Mouse (Mus musculus) frontal cortex, postnatal 14 days (tissue): Measurements from ENCODE around the gene Snx29.

ENCODE experiments used
- DNase-seq, 2 experiments: peaks; one replicate each; pipeline ENCODE4 v3.0.0; 2022; ENCODE audit warnings: low spot score in 2 of 2

Gene Snx29

GRCm38 (mm10) chr16:11778191-11778590 is 455.5 kb downstream of the Snx29 start:
- DNase-seq = no peak

DNA sequence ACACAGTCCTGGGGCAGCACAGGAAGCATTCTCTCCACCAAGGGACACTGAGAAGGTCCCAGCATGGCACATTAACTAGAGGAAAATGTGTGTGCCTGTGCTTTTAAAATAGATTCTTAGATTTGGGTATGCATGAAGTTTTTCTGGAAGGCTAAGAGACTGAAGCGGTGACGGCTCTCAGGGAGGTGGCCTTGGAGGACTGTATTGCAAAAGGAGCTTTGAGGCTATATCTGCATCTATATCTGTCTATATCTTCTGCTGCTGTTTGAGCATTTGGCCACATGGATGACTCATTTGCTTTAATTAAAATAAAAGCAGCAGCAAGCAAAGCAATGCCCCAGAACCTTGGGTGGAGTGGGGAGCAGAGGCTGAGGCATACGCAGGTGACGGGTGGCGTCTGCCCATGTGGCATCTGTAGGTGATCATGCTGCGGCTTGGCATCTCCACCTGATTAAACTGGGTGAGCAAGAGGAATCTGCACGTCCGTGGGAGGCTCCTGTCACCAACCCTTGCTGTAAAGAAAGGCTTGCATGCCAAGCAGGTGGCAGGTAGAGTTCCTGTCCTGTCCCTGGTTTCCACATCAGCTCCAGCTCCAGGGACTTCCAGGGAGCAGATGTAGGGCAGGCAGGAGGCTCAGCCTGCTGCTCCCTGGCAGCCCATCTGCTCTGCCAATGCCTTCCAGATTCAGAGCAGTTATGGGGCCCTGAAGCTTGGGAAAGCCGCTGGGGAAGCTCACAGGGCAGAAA is 456.2 kb downstream of the Snx29 start:
- peak; percentile 19 to 27 for DNase-seq

- DNase-seq = no peak
Observed at GRCm38 (mm10) chr16:11782082-11782481, 459.4 kb downstream of the Snx29 start.

GRCm38 (mm10) chr16:11783337-11783736 is 460.6 kb downstream of the Snx29 start:
- DNase-seq = no peak

DNA sequence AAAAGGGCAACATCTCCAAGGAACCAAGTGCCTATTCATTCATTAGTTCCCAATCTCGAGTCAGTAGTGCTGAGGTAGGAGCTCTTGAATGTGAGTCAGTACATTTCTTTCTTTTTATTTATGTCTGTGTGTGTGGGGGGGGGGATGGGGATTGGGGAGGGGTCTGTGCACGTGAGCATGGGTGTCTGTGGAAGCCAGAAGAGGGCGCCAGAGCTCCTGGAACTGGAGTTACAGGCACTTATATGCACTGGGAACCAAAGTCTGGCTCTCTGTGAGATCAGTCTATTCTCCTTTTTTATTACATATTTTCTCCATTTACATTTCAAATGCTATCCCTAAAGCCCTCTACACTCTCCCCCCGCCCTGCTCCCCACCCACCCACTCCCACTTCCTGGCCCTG is 461.6 kb downstream of the Snx29 start:
- no peak for DNase-seq

GRCm38 (mm10) chr16:11785806-11786205 is 463.1 kb downstream of the Snx29 start:
- DNase-seq = no peak

GRCm38 (mm10) chr16:11790476-11790875 is 467.8 kb downstream of the Snx29 start:
- no peak for DNase-seq

- no peak for DNase-seq
Observed at GRCm38 (mm10) chr16:11793391-11793790, 470.7 kb downstream of the Snx29 start.

- no peak for DNase-seq
Observed at GRCm38 (mm10) chr16:11794628-11795027, 471.9 kb downstream of the Snx29 start.

DNA sequence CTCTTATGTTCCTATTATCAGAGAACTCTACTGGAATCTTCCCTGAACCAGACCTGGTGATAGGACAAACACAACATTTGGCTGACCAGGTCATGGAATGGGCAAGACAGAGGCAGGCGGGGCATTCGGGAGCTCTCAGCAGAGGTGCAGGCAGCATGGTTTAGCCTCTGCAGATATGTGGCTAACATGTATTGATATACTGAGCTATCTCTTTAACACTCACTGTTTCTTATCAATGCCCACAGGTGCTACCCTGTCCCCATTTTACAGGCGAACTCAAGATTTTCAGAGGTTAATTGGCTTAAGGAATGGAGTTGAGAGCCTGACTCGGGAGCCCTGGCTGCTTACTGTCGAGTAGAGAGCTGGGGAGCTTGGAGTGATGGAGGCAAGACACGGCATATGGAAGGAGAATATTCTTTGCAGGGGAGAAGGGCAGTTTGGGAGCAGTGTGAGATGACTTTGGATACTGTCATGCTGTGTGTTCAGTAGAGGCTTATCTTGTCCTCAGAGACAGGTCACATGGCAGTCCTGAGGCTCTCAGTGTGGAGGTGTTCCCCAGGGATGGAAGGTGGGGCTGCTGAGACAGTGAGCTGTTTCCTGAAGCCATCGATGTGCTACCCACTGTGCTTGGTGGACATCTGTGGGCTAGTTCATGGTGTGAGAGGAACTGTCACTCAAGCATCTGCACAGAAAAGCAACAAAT is 473.2 kb downstream of the Snx29 start:
- DNase-seq = no peak

- no peak for DNase-seq
Observed at GRCm38 (mm10) chr16:11801960-11802539, 479.3 kb downstream of the Snx29 start.
